ENCODE assay signal across 6 mouse cellular contexts in genomic region chr3:75962784-75963772, GRCm38 (mm10). TPM values are rescaled to one million over a fixed set of nuclear protein-coding genes. Genes with fewer than 3 reads are reported as not detected.
DNase-seq lines count a peak whose midpoint lies in the region; ATAC-seq and TF ChIP-seq lines count a peak whose summit lies in the region.
"Not testable (repeated sequence)": the region's sequence is repeated elsewhere in the genome, so short reads cannot be mapped to it uniquely, and the experiment has no call there.

No protein-coding gene starts in this region.

- H3K4me1 ChIP-seq in bone marrow, adult 2 months (ENCODE audit: control insufficient read depth, insufficient read depth, low read length); liver, embryonic 11.5 days (replicated peaks; ENCODE audit: control insufficient read depth, insufficient read depth, low read length): not testable (repeated sequence)
- H3K4me1 ChIP-seq in liver, embryonic 13.5 days (replicated peaks): peaks cover 36% of the 10 kb centered on the region
- H3K4me1 ChIP-seq in liver, embryonic 15.5 days (replicated peaks): peaks cover 26% of the 10 kb centered on the region
- peaks cover 16% of the 10 kb centered on the region for H3K4me1 ChIP-seq in liver, postnatal 0 days (ENCODE audit: insufficient read depth)

- peak; percentile 57; the same call in 1 of the 2 replicates for ATAC-seq in erythroblast, adult 5-6 weeks (replicated peaks; ENCODE audit: low FRiP score, poor library complexity, severe bottlenecking)
- ATAC-seq in liver, embryonic 11.5 days (replicated peaks; ENCODE audit: low FRiP score): peak; percentile 83
- ATAC-seq in liver, embryonic 13.5 days (ENCODE audit: low read depth): peak; percentile 93
- ATAC-seq in liver, embryonic 15.5 days (ENCODE audit: insufficient read depth): peak; percentile 92
- peak; percentile 94 for ATAC-seq in liver, postnatal 0 days

- H3K27ac ChIP-seq in bone marrow, adult 2 months (ENCODE audit: control insufficient read depth, insufficient read depth, low read depth, low read length, poor library complexity): peak overlapping the region; percentile 7; the same call in 1 of the 2 replicates
- H3K27ac ChIP-seq in liver, embryonic 11.5 days (ENCODE audit: low read depth, low read length): not testable (repeated sequence)
- H3K27ac ChIP-seq in liver, embryonic 13.5 days: peak overlapping the region; percentile 76
- peak overlapping the region; percentile 64 for H3K27ac ChIP-seq in liver, embryonic 15.5 days (replicated peaks)
- peak overlapping the region; percentile 70 for H3K27ac ChIP-seq in liver, postnatal 0 days (ENCODE audit: low read depth)

- not testable (repeated sequence) for TF ChIP-seq CTCF in bone marrow, adult 2 months (IDR thresholded peaks at IDR 0.05; ENCODE audit: control insufficient read depth, insufficient read depth, low read length); liver, postnatal 0 days (IDR thresholded peaks at IDR 0.05; ENCODE audit: low read depth)

- not testable (repeated sequence) for H3K27me3 ChIP-seq in liver, embryonic 11.5 days (replicated peaks; ENCODE audit: control insufficient read depth, insufficient read depth, low read length); liver, embryonic 13.5 days; liver, embryonic 15.5 days; liver, postnatal 0 days (ENCODE audit: insufficient read depth, low read length)

- not testable (repeated sequence) for H3K9ac ChIP-seq in liver, embryonic 11.5 days (ENCODE audit: low read depth, low read length); liver, embryonic 13.5 days; liver, embryonic 15.5 days; liver, postnatal 0 days (replicated peaks)

- TF ChIP-seq POLR2A in bone marrow, adult 2 months (IDR thresholded peaks at IDR 0.05; ENCODE audit: borderline replicate concordance, control insufficient read depth, low read depth, low read length): not testable (repeated sequence)

- TF ChIP-seq EP300 in liver, postnatal 0 days (IDR thresholded peaks at IDR 0.05; ENCODE audit: low read depth): peak; percentile 94

- H3K9me3 ChIP-seq in liver, embryonic 11.5 days (ENCODE audit: control insufficient read depth, low read length); liver, embryonic 13.5 days (replicated peaks); liver, embryonic 15.5 days (replicated peaks); liver, postnatal 0 days (ENCODE audit: low read length): not testable (repeated sequence)

- H3K4me3 ChIP-seq in bone marrow, adult 2 months (replicated peaks; ENCODE audit: control insufficient read depth, low read depth, low read length); liver, embryonic 11.5 days (ENCODE audit: low read depth, low read length); liver, embryonic 13.5 days (replicated peaks); liver, embryonic 15.5 days (replicated peaks); liver, postnatal 0 days (ENCODE audit: low read depth, low read length): not testable (repeated sequence)

- H3K36me3 ChIP-seq in liver, embryonic 11.5 days (ENCODE audit: control insufficient read depth, insufficient read depth, low read length); liver, embryonic 13.5 days; liver, embryonic 15.5 days (replicated peaks); liver, postnatal 0 days (replicated peaks; ENCODE audit: insufficient read depth, low read length): not testable (repeated sequence)

- not testable (repeated sequence) for H3K4me2 ChIP-seq in liver, embryonic 11.5 days; liver, postnatal 0 days (ENCODE audit: low read depth, low read length)
- peak overlapping the region; percentile 23 for H3K4me2 ChIP-seq in liver, embryonic 13.5 days
- H3K4me2 ChIP-seq in liver, embryonic 15.5 days: peak overlapping the region; percentile 34; the same call in 1 of the 2 replicates

- DNase-seq in liver, embryonic 11.5 days (ENCODE audit: low spot score); liver, postnatal 0 days: not testable (repeated sequence)
- DNase-seq in liver, embryonic 13.5 days: peak; percentile 27

- WGBS in bone marrow, adult 2 months: 78% methylated on average over 2 of the region's 2 CpGs
- 61% methylated on average over 2 of the region's 2 CpGs for WGBS in liver, embryonic 11.5 days
- 43% methylated on average over 2 of the region's 2 CpGs for WGBS in liver, embryonic 13.5 days (ENCODE audit: insufficient replicate concordance)
- 47% methylated on average over 2 of the region's 2 CpGs for WGBS in liver, embryonic 15.5 days (ENCODE audit: insufficient replicate concordance)
- WGBS in liver, postnatal 0 days (ENCODE audit: insufficient replicate concordance): 64% methylated on average over 2 of the region's 2 CpGs

RNA-seq across cellular contexts. Expression of gene Golim4, which starts 6.3 kb away (rescaled TPM):
- polyA plus RNA-seq in bone marrow, adult 2 months (2011; ENCODE audit: insufficient read depth, insufficient read length, low replicate concordance, missing spikeins): 26.7 and 51.2 TPM in 2 replicates
- total RNA-seq in erythroblast, adult 5-6 weeks (2015; ENCODE audit: low replicate concordance): 23.6 and 31.7 TPM in 2 replicates
- total RNA-seq in erythroblast, adult 5-6 weeks (2017; ENCODE audit: low replicate concordance): 53.1 and 57.7 TPM in 2 replicates
- 30.1 and 32.4 TPM in 2 replicates for polyA plus RNA-seq in liver, embryonic 11.5 days (2014; fragmentation: Nextera tagmentation; extraction: Ambion mirVana)
- 18.2 and 23.5 TPM in 2 replicates for polyA plus RNA-seq in liver, embryonic 13.5 days (2015; fragmentation: Nextera tagmentation; extraction: Ambion mirVana)
- 19.3 and 23.6 TPM in 2 replicates for polyA plus RNA-seq in liver, embryonic 15.5 days (2015; fragmentation: Nextera tagmentation; extraction: Ambion mirVana)
- 24.7 and 29.1 TPM in 2 replicates for polyA plus RNA-seq in liver, postnatal 0 days (2015; fragmentation: Nextera tagmentation; extraction: Ambion mirVana)
